Mouse (Mus musculus) kidney, postnatal 0 days (tissue): Measurements from ENCODE around the gene Spocd1. TPM values are rescaled to one million over a fixed set of nuclear protein-coding genes. Genes with fewer than 3 reads are reported as not detected.

ENCODE experiments used
- ATAC-seq: fragments of 200-750 bp; cut with Nextera tagmentation; replicated peaks from 2 replicates; pipeline ENCODE4 v1.8.0; 2017; ENCODE audit warnings: low read depth, moderate number of reproducible peaks, moderate TSS enrichment, moderate library complexity; ENCODE audit not compliant: low FRiP score
- DNase-seq: peaks from one replicate; pipeline ENCODE4 v3.0.0-alpha.2; 2016; ENCODE audit warnings: low spot score
- H3K27ac ChIP-seq: fragments of 300-500 bp; sonication (generic); 2 replicates; pipeline ENCODE4 v1.5.1; 2014; ENCODE audit warnings: mild to moderate bottlenecking
- H3K27me3 ChIP-seq: fragments of 300-500 bp; sonication (generic); 2 replicates; pipeline ENCODE4 v1.6.1; 2014; ENCODE audit warnings: low read length, mixed read lengths; ENCODE audit not compliant: insufficient read depth
- H3K36me3 ChIP-seq: fragments of 300-500 bp; sonication (generic); 2 replicates; pipeline ENCODE4 v1.6.1; 2014; ENCODE audit warnings: low read length, mixed read lengths; ENCODE audit not compliant: insufficient read depth
- H3K4me1 ChIP-seq: fragments of 300-500 bp; sonication (generic); replicated peaks from 2 replicates; pipeline ENCODE4 v1.6.1; 2014; ENCODE audit warnings: antibody characterized with exemption, low read length, mixed read lengths; ENCODE audit not compliant: insufficient read depth
- H3K4me2 ChIP-seq: fragments of 300-500 bp; sonication (generic); 2 replicates; pipeline ENCODE4 v1.6.1; 2014; ENCODE audit warnings: mild to moderate bottlenecking, low read length, moderate library complexity, mixed read lengths
- H3K4me3 ChIP-seq: fragments of 300-500 bp; sonication (generic); replicated peaks from 2 replicates; pipeline ENCODE4 v1.5.1; 2014; ENCODE audit warnings: low read depth, low read length
- H3K9ac ChIP-seq: fragments of 300-500 bp; sonication (generic); 2 replicates; pipeline ENCODE4 v1.6.1; 2014; ENCODE audit warnings: low read depth, low read length
- H3K9me3 ChIP-seq: fragments of 300-500 bp; sonication (generic); replicated peaks from 2 replicates; pipeline ENCODE4 v1.6.1; 2016; ENCODE audit warnings: low read length, inconsistent platforms, mixed read lengths
- CTCF ChIP-seq: IDR thresholded peaks from 2 replicates; pipeline ENCODE4 v1.5.1; 2016; ENCODE audit warnings: antibody characterized with exemption, low read depth, mild to moderate bottlenecking, moderate library complexity
- WGBS: fragments of 180-500 bp; shearing (Covaris S2); extraction: QIAGEN DNeasy Blood & Tissue Kit; methylation state at CpG from one replicate; pipeline ENCODE4 v1.1.7; 2014; 5-methylcytosine and 5-hydroxymethylcytosine counted together
- polyA plus RNA-seq: library from polyadenylated mRNA; unstranded; fragments of >200 nt; fragmentation: Nextera tagmentation; extraction: Ambion mirVana; gene quantifications from 2 replicates; pipeline ENCODE4 v1.2.1, GENCODE M21; 2015

Gene Spocd1
- polyA plus RNA-seq, 1 experiment from 2014 or later: not detected

DNA sequence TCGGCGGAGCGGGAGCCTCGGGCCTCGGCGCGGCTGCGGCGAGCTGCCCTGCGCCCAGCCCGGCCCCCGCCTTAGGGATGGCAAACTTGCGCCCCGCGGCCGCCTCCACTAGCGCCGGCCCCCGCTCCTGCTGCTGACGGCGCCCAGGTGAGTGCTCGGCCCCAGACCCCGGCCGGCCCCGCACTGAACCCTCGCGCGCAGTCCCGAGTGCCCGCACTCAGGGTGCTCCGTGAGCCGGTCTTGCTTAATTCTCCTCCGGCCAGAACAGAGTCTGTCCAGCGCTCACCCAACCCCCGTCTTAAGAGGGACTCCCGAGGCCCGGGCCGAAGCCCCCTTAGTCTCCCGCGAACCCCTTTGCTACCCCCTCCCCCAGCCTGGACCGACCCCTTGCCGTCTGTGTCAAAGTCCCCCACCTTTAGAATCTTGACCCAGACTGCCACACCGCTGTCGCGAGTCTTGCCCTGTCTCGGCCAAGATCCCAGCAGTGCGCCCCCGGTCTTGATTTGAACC, 56.2 kb downstream of the Spocd1 start:
- peak overlapping the region; percentile 51 for H3K4me3 ChIP-seq
- peaks cover 16% of the 10 kb centered on the region for H3K4me1 ChIP-seq
- no peaks in the 10 kb centered on the region for H3K9me3 ChIP-seq
- peak overlapping the region; percentile 56 for H3K9ac ChIP-seq
- no peak for TF ChIP-seq CTCF
- peak overlapping the region; percentile 93 for H3K4me2 ChIP-seq
- WGBS: under 1% methylated on average over 35 of the region's 48 CpGs
- H3K27ac ChIP-seq: no peak overlapping the region
- DNase-seq (no peak), ATAC-seq (peak; percentile 8)
- no peaks in the 10 kb centered on the region for H3K36me3 ChIP-seq
- H3K27me3 ChIP-seq: peaks cover 30% of the 10 kb centered on the region

DNA sequence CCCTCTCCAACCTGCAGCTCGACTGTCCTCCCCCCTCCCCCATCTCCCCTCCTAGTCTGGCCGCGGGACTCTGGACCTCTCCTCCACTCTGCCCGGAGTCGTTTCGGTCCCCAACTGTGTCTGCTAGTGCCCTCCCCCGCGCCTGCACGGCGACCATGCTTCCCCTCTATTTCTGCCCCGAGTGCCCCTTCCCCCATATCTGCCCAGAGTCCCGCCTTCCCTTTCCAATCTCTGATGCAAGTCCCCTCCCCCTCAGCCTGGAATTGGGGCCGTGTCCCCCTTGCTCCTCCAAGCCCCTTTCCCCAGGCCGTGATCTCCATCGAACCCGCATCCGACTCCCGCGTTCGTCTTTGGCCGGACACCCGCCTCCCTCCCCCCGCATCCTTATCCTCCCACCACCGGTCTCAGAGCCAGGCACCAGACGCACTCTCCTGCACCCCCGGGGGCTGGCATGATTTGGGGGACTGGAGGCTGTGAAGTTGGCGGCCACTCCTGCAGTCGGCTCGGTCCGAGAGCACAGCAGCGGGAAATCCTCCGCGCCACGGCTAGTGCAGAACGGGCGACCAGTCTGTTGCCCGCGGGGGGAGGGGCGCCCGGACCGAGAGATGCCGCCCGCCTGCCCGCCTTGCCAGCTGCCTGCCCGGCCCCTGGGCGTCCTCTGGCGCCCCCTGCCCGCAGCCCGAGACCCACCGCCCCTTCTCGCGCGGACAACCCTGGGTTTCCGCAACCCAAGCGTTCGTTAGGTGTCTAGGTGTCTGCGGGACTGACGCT, 56.8 kb downstream of the Spocd1 start:
- Histone ChIP-seq H3K4me1 (peaks cover 16% of the 10 kb centered on the region), H3K36me3 (no peaks in the 10 kb centered on the region), H3K4me3 (peak overlapping the region; percentile 51), H3K27ac (no peak overlapping the region), H3K27me3 (peaks cover 30% of the 10 kb centered on the region), H3K9ac (peak overlapping the region; percentile 56; the same call in 1 of the 2 replicates), H3K9me3 (no peaks in the 10 kb centered on the region), H3K4me2 (peak overlapping the region; percentile 93)
- WGBS: under 1% methylated on average over 58 of the region's 58 CpGs
- ATAC-seq (no peak), DNase-seq (peak; percentile 64)
- TF ChIP-seq CTCF: peak; percentile 65

DNA sequence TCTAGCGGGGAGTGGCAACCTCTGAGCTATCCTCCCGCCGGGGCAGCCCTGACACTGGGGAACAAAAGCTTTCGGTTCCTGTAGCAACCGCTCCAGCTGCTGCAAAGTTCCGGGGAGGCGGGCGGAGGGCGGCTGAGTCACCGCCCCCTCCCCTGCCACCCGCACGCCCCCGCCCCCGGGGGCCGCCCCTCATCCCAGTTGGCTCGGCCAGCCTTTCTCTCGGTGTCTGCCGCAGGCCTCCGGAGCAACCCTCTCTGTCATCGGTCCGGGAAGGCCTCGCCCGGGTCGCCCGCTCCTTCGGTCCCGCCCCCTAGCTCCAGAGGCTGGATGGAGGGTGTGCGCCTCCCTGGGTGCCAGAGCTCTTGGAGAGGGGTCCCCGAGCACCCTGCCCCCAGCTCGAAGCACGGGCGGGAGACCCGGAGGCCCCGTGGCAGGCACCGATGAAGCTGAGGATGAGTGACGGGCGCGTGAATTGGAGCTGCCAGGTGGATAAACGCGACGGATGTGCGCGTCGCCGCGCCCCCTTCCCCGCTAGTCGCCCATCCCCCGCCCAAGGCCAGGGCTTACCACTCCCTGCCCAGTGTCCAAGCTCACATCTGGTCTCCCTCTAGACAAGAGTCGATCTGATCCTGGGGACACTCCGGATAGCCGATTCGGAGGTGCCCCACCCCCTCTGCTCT, 58.9 kb downstream of the Spocd1 start:
- Histone ChIP-seq H3K36me3 (no peaks in the 10 kb centered on the region), H3K9me3 (no peaks in the 10 kb centered on the region), H3K4me2 (peak overlapping the region; percentile 74), H3K27me3 (peaks cover 30% of the 10 kb centered on the region), H3K9ac (peak overlapping the region; percentile 15; the same call in 1 of the 2 replicates), H3K4me1 (peaks cover 9% of the 10 kb centered on the region), H3K4me3 (peak overlapping the region; percentile 43), H3K27ac (no peak overlapping the region)
- 1% methylated on average over 52 of the region's 53 CpGs for WGBS
- peak; percentile 6; the same call in 1 of the 2 replicates for ATAC-seq
- 0 out of 2 replicates have a peak, but pooled peaks have one; percentile 2 for TF ChIP-seq CTCF
- DNase-seq: peak; percentile 40

DNA sequence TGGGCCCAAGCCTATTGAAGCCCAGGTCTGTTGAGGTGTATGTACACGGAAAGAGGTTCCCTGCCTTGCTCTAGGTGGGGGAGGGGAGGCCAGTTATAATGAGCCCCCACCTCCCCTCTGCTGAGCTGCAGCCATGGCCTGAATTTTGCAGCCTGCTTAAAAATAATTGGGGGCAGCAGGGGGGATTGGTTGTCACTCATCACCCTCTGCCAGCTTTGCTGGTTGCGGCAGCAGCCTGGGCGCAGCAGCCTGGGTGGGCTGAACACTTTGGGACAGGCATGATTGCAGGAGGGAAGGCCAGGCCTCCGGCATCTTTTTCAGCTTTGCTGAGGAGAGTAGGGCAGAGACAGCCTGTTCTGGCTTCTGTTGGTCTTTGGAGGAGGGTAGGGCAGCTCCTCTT, 60.9 kb downstream of the Spocd1 start:
- WGBS: 78% methylated on average over 4 of the region's 4 CpGs
- no peak overlapping the region for H3K27ac ChIP-seq
- peaks cover 9% of the 10 kb centered on the region for H3K4me1 ChIP-seq
- no peak overlapping the region for H3K4me3 ChIP-seq
- no peak overlapping the region for H3K4me2 ChIP-seq
- no peaks in the 10 kb centered on the region for H3K9me3 ChIP-seq
- H3K36me3 ChIP-seq: no peaks in the 10 kb centered on the region
- DNase-seq (no peak), ATAC-seq (no peak)
- peaks cover 26% of the 10 kb centered on the region for H3K27me3 ChIP-seq
- no peak overlapping the region for H3K9ac ChIP-seq
- TF ChIP-seq CTCF: no peak

DNA sequence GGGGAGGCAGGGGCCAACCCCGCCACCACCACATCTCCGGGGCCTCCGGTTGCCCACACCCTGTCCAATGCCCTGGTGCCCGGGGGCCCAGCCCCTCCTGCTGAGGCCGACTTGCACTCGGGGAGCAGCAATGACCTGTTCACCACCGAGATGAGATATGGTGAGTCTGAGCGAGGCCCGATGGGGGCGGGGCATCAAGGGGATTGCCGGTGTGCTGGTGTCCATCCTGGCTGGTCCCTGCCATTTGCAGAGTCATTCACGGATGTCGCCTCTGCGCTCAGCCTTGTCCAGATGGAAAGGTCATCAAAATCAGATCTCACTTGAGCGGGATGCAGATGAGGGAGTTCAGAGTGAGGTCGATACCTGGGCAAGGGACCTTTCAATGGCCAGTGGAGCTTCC, 63.7 kb downstream of the Spocd1 start:
- 57% methylated on average over 16 of the region's 16 CpGs for WGBS
- ATAC-seq (no peak), DNase-seq (no peak)
- no peaks in the 10 kb centered on the region for H3K4me1 ChIP-seq
- H3K27me3 ChIP-seq: 0 out of 2 replicates have a peak, but pooled peaks cover 7% of the 10 kb centered on the region
- no peak overlapping the region for H3K4me2 ChIP-seq
- no peak overlapping the region for H3K9ac ChIP-seq
- no peaks in the 10 kb centered on the region for H3K36me3 ChIP-seq
- H3K27ac ChIP-seq: no peak overlapping the region
- no peak for TF ChIP-seq CTCF
- no peaks in the 10 kb centered on the region for H3K9me3 ChIP-seq
- no peak overlapping the region for H3K4me3 ChIP-seq

DNA sequence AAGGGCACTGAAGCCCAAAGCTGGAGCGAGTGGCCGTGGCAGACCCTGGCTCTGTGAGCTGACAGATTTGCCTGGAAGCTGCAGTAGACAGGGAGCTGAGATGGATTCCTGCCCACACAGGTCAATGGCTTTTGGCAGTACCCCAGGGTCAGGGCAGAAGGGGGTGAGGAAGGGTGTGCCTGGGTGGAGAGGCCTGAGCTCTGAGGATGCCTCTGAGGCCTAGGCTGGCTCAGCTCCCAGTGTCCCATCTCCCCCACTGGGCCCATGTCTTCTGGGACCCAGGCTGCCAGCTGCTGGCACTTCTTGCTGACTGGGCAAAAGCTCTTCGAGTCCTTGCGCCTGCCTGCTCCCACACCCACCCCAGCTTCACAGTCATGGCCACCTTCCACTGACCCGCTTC, 64.2 kb downstream of the Spocd1 start:
- H3K9me3 ChIP-seq: no peaks in the 10 kb centered on the region
- no peak overlapping the region for H3K4me3 ChIP-seq
- H3K27me3 ChIP-seq: 0 out of 2 replicates have a peak, but pooled peaks cover 7% of the 10 kb centered on the region
- no peaks in the 10 kb centered on the region for H3K36me3 ChIP-seq
- no peak overlapping the region for H3K4me2 ChIP-seq
- WGBS: 85% methylated on average over 5 of the region's 5 CpGs
- DNase-seq: no peak
- H3K9ac ChIP-seq: no peak overlapping the region
- no peak for ATAC-seq
- H3K27ac ChIP-seq: no peak overlapping the region
- H3K4me1 ChIP-seq: no peaks in the 10 kb centered on the region
- TF ChIP-seq CTCF: no peak
